Mouse (Mus musculus): Measurements from ENCODE around the gene Rbms2.
A peak's percentile ranks its signal among the peaks of the same experiment; 100 is the strongest.
"Not testable (repeated sequence)": the region's sequence is repeated elsewhere in the genome, so short reads cannot be mapped to it uniquely, and the experiment has no call there.

Gene Rbms2

DNA sequence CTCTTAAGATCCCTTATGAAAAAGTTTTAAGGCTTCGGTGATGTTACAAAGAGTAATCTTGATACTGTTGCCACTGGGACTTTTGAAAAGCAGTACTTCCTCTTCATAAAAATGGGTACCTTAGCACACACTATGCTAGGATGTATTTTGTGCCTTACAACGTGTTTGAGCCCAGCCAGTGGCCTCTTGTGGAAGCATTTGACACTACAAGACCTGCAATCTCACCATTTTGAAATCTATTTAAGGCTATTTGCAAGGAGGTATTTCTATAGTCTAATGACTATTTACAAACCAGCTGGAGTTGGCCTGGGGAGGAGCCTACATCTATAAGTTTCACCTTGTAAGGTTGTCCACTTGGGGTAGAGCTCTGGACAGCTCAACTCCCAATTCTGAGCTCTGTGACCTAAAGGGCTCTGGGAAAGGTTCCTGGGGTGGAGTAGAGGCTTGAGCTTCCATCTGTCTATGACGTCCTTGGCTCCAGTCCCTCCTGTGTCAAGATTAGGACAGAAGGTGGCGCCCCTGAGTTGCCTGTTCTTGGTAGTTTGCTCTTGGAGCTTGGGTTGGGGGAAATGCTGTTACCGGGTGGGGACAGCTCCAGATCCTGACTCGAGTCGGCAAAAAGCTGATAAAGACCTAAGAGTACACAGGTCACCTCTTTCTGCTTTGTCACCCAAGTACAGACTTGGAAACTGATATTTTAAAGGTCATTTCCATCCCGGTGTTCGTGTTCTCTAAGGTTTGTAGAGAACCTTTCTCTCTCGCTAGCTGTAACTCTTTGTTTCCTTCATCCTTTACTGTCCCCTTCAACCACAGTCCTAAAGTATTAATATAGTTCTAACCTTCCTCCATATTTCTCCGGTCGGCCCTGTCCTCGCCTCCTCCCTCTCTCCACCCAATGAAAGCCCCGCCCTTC is 89.2 kb downstream of the Rbms2 start:
- peak; percentile 95 to 97 for DNase-seq

DNA sequence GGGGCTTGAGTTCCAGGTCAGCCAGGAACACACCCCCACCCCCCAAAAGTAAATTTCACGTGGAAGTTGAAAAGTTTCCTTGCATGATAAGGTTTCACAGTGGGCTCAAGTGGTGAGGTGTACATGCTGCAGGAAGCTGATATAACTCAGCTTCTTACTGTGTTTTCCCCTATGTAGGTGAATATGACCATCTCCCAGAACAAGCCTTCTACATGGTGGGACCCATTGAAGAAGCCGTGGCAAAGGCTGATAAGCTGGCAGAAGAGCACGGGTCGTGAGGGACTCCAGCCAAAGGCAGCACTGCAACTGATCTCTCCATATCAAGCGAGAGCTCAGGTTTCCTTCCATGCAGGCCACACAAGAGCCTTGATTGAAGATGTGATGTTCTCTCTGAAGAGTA is 90.3 kb downstream of the Rbms2 start:
- no peak for DNase-seq

- no peak for DNase-seq
Observed at GRCm38 (mm10) chr10:128088181-128088580, 91.9 kb downstream of the Rbms2 start.

DNA sequence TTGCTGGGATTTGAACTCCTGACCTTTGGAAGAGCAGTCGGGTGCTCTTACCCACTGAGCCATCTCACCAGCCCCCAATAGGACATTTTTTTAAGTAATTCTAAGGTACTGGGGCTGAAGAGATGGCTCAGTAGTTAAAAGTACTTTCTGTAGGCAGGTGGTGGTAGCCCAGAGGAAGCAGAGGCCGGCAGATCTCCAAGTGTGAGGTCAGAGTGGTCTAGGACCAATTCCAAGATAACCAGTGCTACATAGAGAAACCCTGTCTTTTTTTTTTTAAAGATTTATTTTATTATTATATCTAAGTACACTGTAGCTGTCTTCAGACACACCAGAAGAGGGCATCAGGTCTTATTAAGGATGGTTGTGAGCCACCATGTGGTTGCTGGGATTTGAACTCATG is 92.9 kb downstream of the Rbms2 start:
- DNase-seq = not testable (repeated sequence)

DNA sequence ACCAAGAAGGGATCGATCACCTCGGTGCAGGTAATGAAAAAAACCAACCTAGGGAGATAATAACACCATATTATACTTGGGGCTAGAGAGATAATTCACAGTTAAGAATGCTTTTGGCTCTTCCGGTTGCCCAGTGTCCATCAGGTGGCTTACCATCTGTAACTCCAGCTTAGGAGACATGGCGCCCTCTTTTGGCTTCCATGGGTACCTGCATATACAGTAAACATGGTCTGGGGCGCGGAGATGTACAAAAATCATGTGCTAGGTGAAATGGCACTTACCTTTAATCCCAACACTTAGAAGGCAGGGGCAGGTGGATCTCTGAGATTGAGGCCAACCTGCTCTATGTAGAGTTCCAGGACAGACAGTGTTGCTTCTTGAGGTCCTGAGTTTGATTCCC is 93.7 kb downstream of the Rbms2 start:
- DNase-seq = peak; percentile 64 to 76

GRCm38 (mm10) chr10:128084160-128084559 is 95.9 kb downstream of the Rbms2 start:
- peak in 1 of 2 experiments; percentile 58 for DNase-seq

- DNase-seq = peak; percentile 50 to 71
Observed at GRCm38 (mm10) chr10:128083688-128084087, 96.4 kb downstream of the Rbms2 start.

DNA sequence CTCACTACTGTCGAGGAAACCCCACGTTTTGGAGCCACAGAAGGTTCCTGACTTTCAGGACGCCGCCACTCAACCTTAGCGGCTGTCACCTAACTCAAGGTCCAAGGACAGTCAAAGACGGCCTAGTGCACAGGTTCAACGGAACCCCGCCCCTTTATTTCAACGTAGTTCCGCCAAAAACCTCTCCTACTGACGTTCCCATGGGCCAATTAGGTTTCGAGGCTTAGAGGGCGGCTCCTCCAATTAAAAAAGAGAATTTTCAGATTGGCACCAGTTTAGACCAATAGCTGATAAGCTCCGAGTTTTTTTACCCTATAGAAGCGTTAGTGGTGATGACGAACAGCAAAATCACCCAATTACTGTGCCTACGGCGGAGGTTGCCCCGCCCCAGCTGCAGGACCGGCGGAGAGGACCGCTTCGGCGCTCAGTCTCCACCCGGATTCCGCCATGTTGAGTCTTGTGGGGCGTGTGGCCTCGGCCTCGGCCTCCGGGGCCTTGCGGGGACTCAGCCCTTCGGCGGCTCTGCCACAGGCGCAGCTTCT is 97.1 kb downstream of the Rbms2 start, which contains the start of gene Atp5b:
Gene Atp5b, plus strand, starts transcription at position 394 of the 542 bp plus-strand sequence.
- DNase-seq = peak; percentile 99

GRCm38 (mm10) chr10:128082477-128082808 is 97.7 kb downstream of the Rbms2 start:
- DNase-seq = no peak

DNA sequence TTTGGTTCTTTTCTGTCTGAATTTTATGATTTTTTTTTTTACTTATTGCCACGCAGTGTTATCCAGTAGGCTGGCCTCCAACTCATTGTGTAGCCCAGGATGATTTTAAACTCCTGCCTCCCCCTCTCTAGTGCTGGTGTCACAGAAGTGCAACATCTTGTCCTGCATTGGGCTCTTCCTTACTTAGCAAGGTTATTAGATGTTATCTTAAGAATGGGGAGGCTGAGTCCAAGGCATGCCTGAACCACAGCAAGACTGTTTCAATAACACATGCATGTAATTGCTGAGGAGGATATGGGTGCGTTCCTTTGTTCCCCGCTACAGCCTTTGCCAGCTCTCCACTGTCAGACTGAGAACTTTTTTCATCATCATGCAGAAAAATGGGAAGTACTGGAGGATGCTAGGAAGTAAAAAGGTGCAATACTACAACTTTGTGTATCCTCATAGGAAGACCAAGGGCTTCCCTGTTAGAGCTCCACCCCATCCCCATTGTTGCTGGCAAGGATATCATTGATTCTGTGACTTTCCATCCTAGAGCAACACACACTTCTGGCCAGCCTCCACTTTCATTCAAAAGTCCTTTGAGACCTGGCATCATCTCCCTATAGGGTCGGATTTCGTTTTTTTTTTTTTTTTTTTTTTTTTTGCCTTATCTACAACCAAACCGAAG is 98.2 kb downstream of the Rbms2 start:
- peak in 1 of 2 experiments; percentile 51 for DNase-seq

Measured in cerebellum, postnatal 10 days (tissue).